18 mouse cellular contexts compared by ENCODE assay signal in the genomic region with DNA sequence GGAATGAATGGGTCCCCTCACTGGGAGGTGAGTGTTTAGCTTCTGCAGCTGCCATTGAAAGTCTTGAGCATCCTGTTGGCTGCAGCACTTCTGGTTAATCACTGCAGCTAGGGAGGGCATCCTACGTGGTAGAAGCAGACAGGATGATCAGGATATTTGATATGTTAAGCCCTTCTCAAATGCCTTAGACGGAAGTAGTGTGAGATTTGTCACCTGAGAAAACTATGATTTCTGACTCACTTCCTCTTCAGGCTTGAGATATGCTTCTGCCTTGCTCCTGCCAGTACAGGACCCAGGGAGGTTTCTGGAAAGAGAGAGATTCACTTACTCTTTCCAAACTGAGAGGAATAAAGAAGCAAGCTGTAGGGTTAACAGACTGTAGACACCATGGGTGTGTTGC. TPM values are rescaled to one million over a fixed set of nuclear protein-coding genes. Genes with fewer than 3 reads are reported as not detected.
DNase-seq lines count a peak whose midpoint lies in the region; ATAC-seq and TF ChIP-seq lines count a peak whose summit lies in the region.
"Had no signal": no experiment of that assay in that cellular context is flagged by ENCODE, and none has a peak within 500 bp of the region (broad histone marks: within the 10 kb centered on the region; RNA-seq: fewer than 3 reads in every experiment).

No protein-coding gene starts in this region.

- H3K9me3 ChIP-seq in midbrain, embryonic 16.5 days (replicated peaks; ENCODE audit: control insufficient read depth, low read length, poor library complexity, severe bottlenecking): no peaks in the 10 kb centered on the region
- H3K9me3 ChIP-seq: kidney, embryonic 15.5 days; midbrain, embryonic 12.5 days had no signal

- H3K27ac ChIP-seq in midbrain, embryonic 16.5 days (ENCODE audit: low read length): no peak overlapping the region
- H3K27ac ChIP-seq in heart, adult 2 months: no peak overlapping the region
- H3K27ac ChIP-seq: kidney, embryonic 15.5 days; midbrain, embryonic 12.5 days had no signal

- no peak overlapping the region for H3K9ac ChIP-seq in midbrain, embryonic 16.5 days (ENCODE audit: low read depth, low read length)
- no peak overlapping the region for H3K9ac ChIP-seq in heart, adult 2 months (ENCODE audit: low read depth, low read length)
- H3K9ac ChIP-seq: kidney, embryonic 15.5 days; midbrain, embryonic 12.5 days had no signal

- TF ChIP-seq POLR2A in heart, adult 2 months (IDR thresholded peaks at IDR 0.05; ENCODE audit: insufficient read depth, low read depth, low read length): no peak

- peak; percentile 6 for DNase-seq in 3T3-L1 (ENCODE audit: low read depth, low spot score)
- peak; percentile 9 for DNase-seq in naive thymus-derived CD4-positive, alpha-beta T cell, adult 2 months (ENCODE audit: low read depth)
- no peak for DNase-seq in spleen, adult 18-20 months
- DNase-seq in heart, adult 2 months: no peak
- DNase-seq: cerebellum, adult 18-20 months; cerebellum, postnatal 25 days; kidney, postnatal 36 days; layer of hippocampus, postnatal 36 days; thymus, postnatal 4 days had no signal

- ATAC-seq in CD4-positive, CD25-positive, alpha-beta regulatory T cell, adult 4 months: peak; percentile 64
- peak; percentile 66 for ATAC-seq in granulocyte monocyte progenitor cell, adult 5-6 weeks (replicated peaks; ENCODE audit: poor library complexity, severe bottlenecking)
- ATAC-seq in midbrain, embryonic 16.5 days: no peak
- ATAC-seq: hindbrain, embryonic 16.5 days; intestine, postnatal 0 days; lung, postnatal 0 days had no signal

- intact Hi-C loops in heart, adult 2 months (cut with DNase I): no loop called here

- no peaks in the 10 kb centered on the region for H3K36me3 ChIP-seq in midbrain, embryonic 16.5 days (ENCODE audit: control insufficient read depth, insufficient read depth, low read length)
- no peaks in the 10 kb centered on the region for H3K36me3 ChIP-seq in heart, adult 2 months (ENCODE audit: control insufficient read depth, insufficient read depth, low read length)
- H3K36me3 ChIP-seq: kidney, embryonic 15.5 days; midbrain, embryonic 12.5 days had no signal

- H3K79me2 ChIP-seq in heart, adult 2 months (replicated peaks; ENCODE audit: control insufficient read depth, insufficient read depth, low read length): no peaks in the 10 kb centered on the region

- H3K4me1 ChIP-seq in midbrain, embryonic 16.5 days (ENCODE audit: control insufficient read depth, insufficient read depth, low read length): no peaks in the 10 kb centered on the region
- H3K4me1 ChIP-seq in heart, adult 2 months (ENCODE audit: control insufficient read depth, insufficient read depth, low read length): no peaks in the 10 kb centered on the region
- H3K4me1 ChIP-seq: kidney, embryonic 15.5 days; midbrain, embryonic 12.5 days had no signal

- TF ChIP-seq EP300 in heart, adult 2 months (IDR thresholded peaks at IDR 0.05; ENCODE audit: insufficient read depth, low read depth, low read length): no peak

- no peaks in the 10 kb centered on the region for H3K27me3 ChIP-seq in midbrain, embryonic 16.5 days (ENCODE audit: control insufficient read depth, insufficient read depth, low read depth, low read length)
- H3K27me3 ChIP-seq in heart, adult 2 months (ENCODE audit: control insufficient read depth, insufficient read depth, low read length): no peaks in the 10 kb centered on the region
- H3K27me3 ChIP-seq: kidney, embryonic 15.5 days; midbrain, embryonic 12.5 days had no signal

- TF ChIP-seq CTCF in heart, adult 2 months (IDR thresholded peaks at IDR 0.05): no peak

- H3K4me3 ChIP-seq in midbrain, embryonic 16.5 days (ENCODE audit: low read depth, low read length): no peak overlapping the region
- no peak overlapping the region for H3K4me3 ChIP-seq in heart, adult 2 months
- H3K4me3 ChIP-seq: kidney, embryonic 15.5 days; midbrain, embryonic 12.5 days had no signal

- 76% methylated on average over 2 of the region's 2 CpGs for WGBS in midbrain, embryonic 16.5 days
- WGBS in heart, adult 2 months: 38% methylated on average over 2 of the region's 2 CpGs

- H3K4me2 ChIP-seq in midbrain, embryonic 16.5 days (ENCODE audit: low read length): no peak overlapping the region
- H3K4me2 ChIP-seq: heart, embryonic 11.5 days; kidney, embryonic 15.5 days; midbrain, embryonic 12.5 days had no signal

RNA-seq across cellular contexts. Expression of gene Fam241a, which starts 27.1 kb away (rescaled TPM):
- polyA plus RNA-seq in CD4-positive, CD25-positive, alpha-beta regulatory T cell, adult 4 months (2017; shearing (Covaris generic)): 1 to 10 TPM; 6.3 to 7.5 TPM
- 16.4 and 18.0 TPM in 2 replicates for total RNA-seq in granulocyte monocyte progenitor cell, adult 5-6 weeks (2014; fragmentation: Nextera tagmentation)
- total RNA-seq in granulocyte monocyte progenitor cell, adult 5-6 weeks (2017): 20.0 and 28.2 TPM in 2 replicates
- polyA plus RNA-seq in midbrain, embryonic 16.5 days (2015; fragmentation: Nextera tagmentation; extraction: Ambion mirVana): 6.8 and 8.5 TPM in 2 replicates
- total RNA-seq in heart, adult 2 months (2021): 1 to 10 TPM; 3.6 to 4.2 TPM
- 1.3 and 1.7 TPM in 2 replicates for polyA plus RNA-seq in heart, adult 2 months (2012; rRNA removed)

Comparison
In these comparisons a context has a peak if more than half of its experiments do, and no peak if none do; other contexts are left out.
1. DNase-seq: peak in 3T3-L1 (single experiment) and naive thymus-derived CD4-positive, alpha-beta T cell, adult 2 months (single experiment); none in spleen, adult 18-20 months (0 of 2) and heart, adult 2 months (0 of 2).